19 mouse cellular contexts compared by ENCODE assay signal in genomic region chr11:113992894-113993293, GRCm38 (mm10).
DNase-seq lines count a peak whose midpoint lies in the region; ATAC-seq lines count a peak whose summit lies in the region.
"Had no signal": no experiment of that assay in that cellular context is flagged by ENCODE, and none has a peak within 500 bp of the region (broad histone marks: within the 10 kb centered on the region; RNA-seq: fewer than 3 reads in every experiment).

No protein-coding gene starts in this region.

- peak overlapping the region; percentile 5; the same call in 1 of the 2 replicates for H3K9ac ChIP-seq in hindbrain, embryonic 12.5 days
- H3K9ac ChIP-seq in hindbrain, embryonic 16.5 days (ENCODE audit: low read depth, low read length) = no peak overlapping the region
- H3K9ac ChIP-seq in hindbrain, embryonic 15.5 days = no peak overlapping the region
- H3K9ac ChIP-seq in midbrain, embryonic 13.5 days (replicated peaks) = no peak overlapping the region
- no peak overlapping the region for H3K9ac ChIP-seq in neural tube, embryonic 15.5 days (replicated peaks)
- H3K9ac ChIP-seq: heart, embryonic 12.5 days had no signal

- peaks cover 37% of the 10 kb centered on the region for H3K4me1 ChIP-seq in hindbrain, embryonic 12.5 days
- peaks cover 24% of the 10 kb centered on the region for H3K4me1 ChIP-seq in hindbrain, embryonic 16.5 days (ENCODE audit: control insufficient read depth, insufficient read depth, low read depth, low read length)
- H3K4me1 ChIP-seq in hindbrain, embryonic 15.5 days (replicated peaks) = peaks cover 38% of the 10 kb centered on the region
- H3K4me1 ChIP-seq in midbrain, embryonic 13.5 days (replicated peaks) = peaks cover 51% of the 10 kb centered on the region
- H3K4me1 ChIP-seq in neural tube, embryonic 15.5 days = peaks cover 43% of the 10 kb centered on the region

- no peak overlapping the region for H3K4me3 ChIP-seq in hindbrain, embryonic 12.5 days
- no peak overlapping the region for H3K4me3 ChIP-seq in hindbrain, embryonic 16.5 days (ENCODE audit: low read length)
- no peak overlapping the region for H3K4me3 ChIP-seq in hindbrain, embryonic 15.5 days
- no peak overlapping the region for H3K4me3 ChIP-seq in midbrain, embryonic 13.5 days (replicated peaks)
- H3K4me3 ChIP-seq in neural tube, embryonic 15.5 days (replicated peaks) = no peak overlapping the region
- H3K4me3 ChIP-seq: heart, embryonic 12.5 days had no signal

- H3K27me3 ChIP-seq in hindbrain, embryonic 12.5 days = no peaks in the 10 kb centered on the region; the same call in 1 of the 2 replicates
- H3K27me3 ChIP-seq in hindbrain, embryonic 16.5 days (replicated peaks; ENCODE audit: control insufficient read depth, insufficient read depth, low read length) = no peaks in the 10 kb centered on the region
- H3K27me3 ChIP-seq in hindbrain, embryonic 15.5 days = no peaks in the 10 kb centered on the region
- H3K27me3 ChIP-seq in midbrain, embryonic 13.5 days = no peaks in the 10 kb centered on the region
- no peaks in the 10 kb centered on the region; the same call in 1 of the 2 replicates for H3K27me3 ChIP-seq in neural tube, embryonic 15.5 days (replicated peaks)
- H3K27me3 ChIP-seq: heart, embryonic 12.5 days had no signal

- no peaks in the 10 kb centered on the region for H3K36me3 ChIP-seq in hindbrain, embryonic 12.5 days
- H3K36me3 ChIP-seq in hindbrain, embryonic 16.5 days (ENCODE audit: control insufficient read depth, insufficient read depth, low read length) = no peaks in the 10 kb centered on the region
- no peaks in the 10 kb centered on the region for H3K36me3 ChIP-seq in hindbrain, embryonic 15.5 days
- H3K36me3 ChIP-seq in midbrain, embryonic 13.5 days = no peaks in the 10 kb centered on the region
- H3K36me3 ChIP-seq in neural tube, embryonic 15.5 days = no peaks in the 10 kb centered on the region
- H3K36me3 ChIP-seq: heart, embryonic 12.5 days had no signal

- 53% methylated on average over 10 of the region's 10 CpGs for WGBS in hindbrain, embryonic 12.5 days
- 40% methylated on average over 10 of the region's 10 CpGs for WGBS in hindbrain, embryonic 16.5 days
- 35% methylated on average over 10 of the region's 10 CpGs for WGBS in hindbrain, embryonic 15.5 days
- WGBS in midbrain, embryonic 13.5 days = 30% methylated on average over 10 of the region's 10 CpGs
- WGBS in neural tube, embryonic 15.5 days = 40% methylated on average over 10 of the region's 10 CpGs

- no peak overlapping the region for H3K4me2 ChIP-seq in hindbrain, embryonic 12.5 days (replicated peaks)
- H3K4me2 ChIP-seq in hindbrain, embryonic 16.5 days (ENCODE audit: low read length) = no peak overlapping the region
- no peak overlapping the region for H3K4me2 ChIP-seq in hindbrain, embryonic 15.5 days
- no peak overlapping the region for H3K4me2 ChIP-seq in midbrain, embryonic 13.5 days (replicated peaks)
- H3K4me2 ChIP-seq in neural tube, embryonic 15.5 days = no peak overlapping the region
- H3K4me2 ChIP-seq: heart, embryonic 12.5 days had no signal

- no peak for DNase-seq in gastrocnemius, postnatal 25 days
- no peak for DNase-seq in natural killer cell, adult 2 months (ENCODE audit: low spot score in 2 of 2)
- DNase-seq: adrenal gland, postnatal 14 days; cerebellum, adult 11-12 months; cerebellum, postnatal 14 days; heart, postnatal 10 days; kidney, adult 18-20 months; kidney, postnatal 10 days; lung, postnatal 4 days; retina, postnatal 1 day; thymus, postnatal 14 days had no signal

- no peaks in the 10 kb centered on the region for H3K9me3 ChIP-seq in hindbrain, embryonic 12.5 days (replicated peaks)
- no peaks in the 10 kb centered on the region for H3K9me3 ChIP-seq in hindbrain, embryonic 16.5 days (ENCODE audit: control insufficient read depth, low read length)
- H3K9me3 ChIP-seq in hindbrain, embryonic 15.5 days = no peaks in the 10 kb centered on the region
- H3K9me3 ChIP-seq in midbrain, embryonic 13.5 days = no peaks in the 10 kb centered on the region
- H3K9me3 ChIP-seq in neural tube, embryonic 15.5 days (replicated peaks) = no peaks in the 10 kb centered on the region
- H3K9me3 ChIP-seq: heart, embryonic 12.5 days had no signal

- no peak for ATAC-seq in hindbrain, embryonic 12.5 days (ENCODE audit: low FRiP score)
- ATAC-seq in hindbrain, embryonic 16.5 days = no peak
- ATAC-seq in hindbrain, embryonic 15.5 days (ENCODE audit: low FRiP score, low read depth) = no peak
- no peak for ATAC-seq in midbrain, embryonic 13.5 days
- no peak for ATAC-seq in neural tube, embryonic 15.5 days (ENCODE audit: low FRiP score)
- ATAC-seq: CD4-positive, CD25-positive, alpha-beta regulatory T cell, adult 4 months; inflammation-experienced regulatory T-cells, adult 6 months had no signal

- H3K27ac ChIP-seq in hindbrain, embryonic 12.5 days = no peak overlapping the region
- H3K27ac ChIP-seq in hindbrain, embryonic 16.5 days (ENCODE audit: low read depth, low read length) = no peak overlapping the region
- peak overlapping the region; percentile 32 for H3K27ac ChIP-seq in hindbrain, embryonic 15.5 days (replicated peaks)
- H3K27ac ChIP-seq in midbrain, embryonic 13.5 days = peak overlapping the region; percentile 70
- 0 out of 2 replicates have a peak overlapping the region, but pooled peaks have one; percentile 1 for H3K27ac ChIP-seq in neural tube, embryonic 15.5 days (replicated peaks)

Comparison
In these comparisons a context has a peak if more than half of its experiments do, and no peak if none do; other contexts are left out.
1. H3K27ac ChIP-seq: peak in hindbrain, embryonic 15.5 days (single experiment), midbrain, embryonic 13.5 days (single experiment) and neural tube, embryonic 15.5 days (single experiment); none in hindbrain, embryonic 12.5 days (single experiment) and hindbrain, embryonic 16.5 days (single experiment).